Mouse (Mus musculus) stomach, postnatal 0 days (tissue): ENCODE data around the gene Prc1.

Experiments
- CTCF ChIP-seq: IDR thresholded peaks from 2 replicates; pipeline ENCODE4 v1.5.1; 2016; ENCODE audit warnings: antibody characterized with exemption, low read depth, mild to moderate bottlenecking, moderate library complexity
- EP300 ChIP-seq: optimal IDR thresholded peaks from 2 replicates; pipeline ENCODE3; 2016; ENCODE audit warnings: antibody characterized with exemption

GRCm38 (mm10) chr7:80285725-80286124 lies 8.5 kb upstream of the Prc1 start:
- no peak for TF ChIP-seq CTCF
- no peak for TF ChIP-seq EP300
